Mouse (Mus musculus) MEL (cell line): ENCODE results near the gene Rfxank. TPM values are rescaled to one million over a fixed set of nuclear protein-coding genes. Genes with fewer than 3 reads are reported as not detected.

ENCODE experiments used
- DNase-seq: peaks from one replicate; pipeline ENCODE4 v3.0.0; 2011; ENCODE audit warnings: low read depth, low spot score
- H3K27ac ChIP-seq: 2 replicates; pipeline ENCODE4 v1.5.1; 2012; ENCODE audit warnings: low read depth, mild to moderate bottlenecking, control low read depth, low read length, moderate library complexity; ENCODE audit not compliant: control insufficient read depth
- H3K27me3 ChIP-seq, 2 experiments: fragments of 150-350 bp in 1 of 2; sonication (generic) in 1 of 2; 2 replicates each; pipeline ENCODE4 v1.6.1; 2012; ENCODE audit warnings: low read length in 2 of 2, mild to moderate bottlenecking in 2 of 2, improper control_type of control experiment in 1 of 2, moderate library complexity in 1 of 2; ENCODE audit not compliant: insufficient read depth in 2 of 2, control insufficient read depth in 1 of 2
- H3K36me3 ChIP-seq, 2 experiments: 2 replicates each; pipeline ENCODE4 v1.6.1; 2012 to 2014; ENCODE audit warnings: low read length in 2 of 2, improper control_type of control experiment in 1 of 2, inconsistent platforms in 1 of 2, mild to moderate bottlenecking in 1 of 2; ENCODE audit not compliant: insufficient read depth in 2 of 2, control insufficient read depth in 1 of 2
- H3K4me1 ChIP-seq, 2 experiments: fragments of 150-350 bp in 1 of 2; sonication (generic) in 1 of 2; 2 replicates each; pipeline ENCODE4 v1.6.1; 2012; ENCODE audit warnings: low read length in 2 of 2, improper control_type of control experiment in 1 of 2, mild to moderate bottlenecking in 1 of 2; ENCODE audit not compliant: insufficient read depth in 2 of 2, control insufficient read depth in 1 of 2
- H3K4me3 ChIP-seq, 2 experiments: fragments of 150-350 bp in 1 of 2; sonication (generic) in 1 of 2; 2 replicates each; pipeline ENCODE4 v1.5.1; 2012; ENCODE audit warnings: low read depth in 2 of 2, low read length in 2 of 2, mild to moderate bottlenecking in 2 of 2, moderate library complexity in 2 of 2, control low read depth in 1 of 2, improper control_type of control experiment in 1 of 2; ENCODE audit not compliant: control insufficient read depth in 1 of 2, insufficient read depth in 1 of 2
- H3K79me2 ChIP-seq: 2 replicates; pipeline ENCODE4 v1.6.1; 2012; ENCODE audit warnings: mild to moderate bottlenecking, low read length, moderate library complexity; ENCODE audit not compliant: control insufficient read depth, poor library complexity, insufficient read depth
- H3K9ac ChIP-seq: 2 replicates; pipeline ENCODE4 v1.6.1; 2012; ENCODE audit warnings: low read depth, mild to moderate bottlenecking, control low read depth, low read length, moderate library complexity; ENCODE audit not compliant: control insufficient read depth, poor library complexity, severe bottlenecking
- H3K9me3 ChIP-seq: fragments of 150-350 bp; sonication (generic); replicated peaks from 2 replicates; pipeline ENCODE4 v1.6.1; 2012; ENCODE audit warnings: mild to moderate bottlenecking, low read length, improper control_type of control experiment, moderate library complexity; ENCODE audit not compliant: insufficient read depth
- CTCF ChIP-seq, 3 experiments: IDR thresholded peaks in 2 of 3; conservative IDR thresholded peaks in 1 of 3; 2 replicates each; pipeline ENCODE4 v1.5.1; 2011 to 2012; ENCODE audit warnings: low read length in 3 of 3, low read depth in 2 of 3, mild to moderate bottlenecking in 2 of 3, improper control_type of control experiment in 1 of 3, inconsistent platforms in 1 of 3, mixed read lengths in 1 of 3, moderate library complexity in 1 of 3; ENCODE audit not compliant: control insufficient read depth in 1 of 3, insufficient read depth in 1 of 3, poor library complexity in 1 of 3, severe bottlenecking in 1 of 3
- EP300 ChIP-seq, 2 experiments: IDR thresholded peaks; 2 replicates each; pipeline ENCODE4 v1.6.1; 2011; ENCODE audit warnings: improper control_type of control experiment in 2 of 2, low read length in 2 of 2, low read depth in 1 of 2, mild to moderate bottlenecking in 1 of 2
- GABPA ChIP-seq: IDR thresholded peaks from 2 replicates; pipeline ENCODE4 v1.6.1; 2012; ENCODE audit warnings: low read depth, mild to moderate bottlenecking, inconsistent platforms, low read length, improper control_type of control experiment, moderate library complexity
- HCFC1 ChIP-seq: IDR thresholded peaks from 2 replicates; pipeline ENCODE4 v1.6.1; 2012; ENCODE audit warnings: low read depth, mild to moderate bottlenecking, inconsistent platforms, low read length, improper control_type of control experiment, moderate library complexity
- JUND ChIP-seq: IDR thresholded peaks from 2 replicates; pipeline ENCODE4 v1.6.1; 2011; ENCODE audit warnings: low read depth, mild to moderate bottlenecking, improper control_type of control experiment, low read length
- KAT2A ChIP-seq: conservative IDR thresholded peaks from 2 replicates; pipeline ENCODE4 v1.6.1; 2012; ENCODE audit warnings: low read depth, low read length, improper control_type of control experiment, inconsistent platforms
- MAX ChIP-seq: IDR thresholded peaks from 2 replicates; pipeline ENCODE4 v1.6.1; 2011; ENCODE audit warnings: low read length, improper control_type of control experiment
- MAZ ChIP-seq: IDR thresholded peaks from 2 replicates; pipeline ENCODE4 v1.6.1; 2012; ENCODE audit warnings: low read depth, mild to moderate bottlenecking, inconsistent platforms, low read length, improper control_type of control experiment
- MYB ChIP-seq: IDR thresholded peaks from 2 replicates; pipeline ENCODE4 v1.6.1; 2011; ENCODE audit warnings: mild to moderate bottlenecking, low read depth, low read length, improper control_type of control experiment
- NRF1 ChIP-seq: IDR thresholded peaks from 2 replicates; pipeline ENCODE4 v1.6.1; 2014; ENCODE audit warnings: low read depth, mild to moderate bottlenecking, inconsistent platforms, low read length, improper control_type of control experiment, moderate library complexity; ENCODE audit not compliant: poor library complexity, insufficient read depth, severe bottlenecking
- RAD21 ChIP-seq: IDR thresholded peaks from 2 replicates; pipeline ENCODE4 v1.6.1; 2011; ENCODE audit warnings: mild to moderate bottlenecking, low read depth, low read length, improper control_type of control experiment
- SMC3 ChIP-seq: IDR thresholded peaks from 2 replicates; pipeline ENCODE4 v1.6.1; 2011; ENCODE audit warnings: low read depth, low read length, improper control_type of control experiment
- TAL1 ChIP-seq: IDR thresholded peaks from 2 replicates; pipeline ENCODE4 v1.6.1; 2012; ENCODE audit warnings: mild to moderate bottlenecking, inconsistent platforms, low read length, moderate library complexity, mixed read lengths
- TBP ChIP-seq: IDR thresholded peaks from 2 replicates; pipeline ENCODE4 v1.8.0; 2011; ENCODE audit warnings: low read depth, low read length, improper control_type of control experiment
- TCF12 ChIP-seq: IDR thresholded peaks from 2 replicates; pipeline ENCODE4 v1.6.1; 2014; ENCODE audit warnings: low read depth, mild to moderate bottlenecking, inconsistent platforms, low read length, improper control_type of control experiment, moderate library complexity
- USF2 ChIP-seq, 2 experiments: IDR thresholded peaks; 2 replicates each; pipeline ENCODE4 v1.6.1; 2011 to 2012; ENCODE audit warnings: improper control_type of control experiment in 2 of 2, low read length in 2 of 2, borderline replicate concordance in 1 of 2, inconsistent platforms in 1 of 2, low read depth in 1 of 2, mild to moderate bottlenecking in 1 of 2; ENCODE audit not compliant: insufficient read depth in 1 of 2
- ZC3H11A ChIP-seq: IDR thresholded peaks from 2 replicates; pipeline ENCODE4 v1.6.1; 2012; ENCODE audit warnings: low read depth, mild to moderate bottlenecking, inconsistent platforms, low read length, improper control_type of control experiment
- ZMIZ1 ChIP-seq: IDR thresholded peaks from 2 replicates; pipeline ENCODE4 v1.6.1; 2012; ENCODE audit warnings: low read depth, mild to moderate bottlenecking, inconsistent platforms, low read length, improper control_type of control experiment, moderate library complexity
- polyA plus RNA-seq, 2 experiments: library from polyadenylated mRNA; stranded (reverse) in 1 of 2; unstranded in 1 of 2; fragments of >175 nt in 1 of 2; fragments of >200 nt in 1 of 2; gene quantifications; 2 replicates each; pipeline versions ENCODE4 v1.2.1 to v1.2.4; 2012; ENCODE audit warnings: low replicate concordance in 2 of 2, low read depth in 1 of 2; ENCODE audit not compliant: insufficient read length in 2 of 2, insufficient read depth in 1 of 2, missing spikeins in 1 of 2
- total RNA-seq: library from RNA; depleted of rRNA; stranded (reverse); fragments of 300-350 nt; gene quantifications from 2 replicates; pipeline ENCODE4 v1.2.3, GENCODE M21; 2012

Gene Rfxank
- total and polyA plus RNA-seq, 3 experiments: 5.0 to 7.2 TPM; not detected in 1

- 0 out of 4 replicates have a peak, but pooled peaks cover 0 to under 1% of the 10 kb centered on the region in 2 experiments for H3K36me3 ChIP-seq
- no peak for TF ChIP-seq TCF12
- no peak for TF ChIP-seq ZMIZ1
- TF ChIP-seq TBP: no peak
- no peak for TF ChIP-seq GABPA
- TF ChIP-seq MYB: no peak
- TF ChIP-seq CTCF (IDR thresholded peaks at IDR 0.05 in 2 of 3, conservative IDR thresholded peaks at IDR 0.05 in 1 of 3; ENCODE audit: control insufficient read depth in 1 of 3, insufficient read depth in 1 of 3, low read depth in 2 of 3, low read length in 3 of 3, poor library complexity in 1 of 3, severe bottlenecking in 1 of 3): peak; percentile 83 to 86 (median 84)
- no peak for TF ChIP-seq USF2 (IDR thresholded peaks at IDR 0.05; ENCODE audit: borderline replicate concordance in 1 of 2, insufficient read depth in 1 of 2, low read depth in 1 of 2, low read length in 2 of 2)
- TF ChIP-seq SMC3: peak; percentile 78
- no peak for TF ChIP-seq EP300 (IDR thresholded peaks at IDR 0.05; ENCODE audit: low read depth in 1 of 2, low read length in 2 of 2)
- peak; percentile 84; the same call in 1 of the 2 replicates for TF ChIP-seq MAZ
- peak; percentile 76 for TF ChIP-seq RAD21
- peak; percentile 58 for TF ChIP-seq ZC3H11A
- TF ChIP-seq NRF1: no peak
- TF ChIP-seq, all 39 proteins: peak for 5
- Histone ChIP-seq H3K9me3 (no peaks in the 10 kb centered on the region), H3K27ac (no peak overlapping the region), H3K4me1 (peaks cover 0 to 7% of the 10 kb centered on the region in 2 experiments; a peak in 2 of 4 replicates), H3K4me3 (no peak overlapping the region; a peak in 1 of 4 replicates), H3K79me2 (no peaks in the 10 kb centered on the region), H3K27me3 (no peaks in the 10 kb centered on the region), H3K9ac (0 out of 2 replicates have a peak overlapping the region, but pooled peaks have one; percentile 47)
- DNase-seq: peak; percentile 70
Observed at GRCm38 (mm10) chr8:70166504-70167110, 27.7 kb upstream of the Rfxank start.

- Histone ChIP-seq H3K9ac (no peak overlapping the region), H3K4me1 (peaks cover 2 to 13% of the 10 kb centered on the region in 2 experiments; a peak in 3 of 4 replicates), H3K9me3 (no peaks in the 10 kb centered on the region), H3K27ac (no peak overlapping the region), H3K79me2 (no peaks in the 10 kb centered on the region; the same call in 1 of the 2 replicates), H3K27me3 (no peaks in the 10 kb centered on the region), H3K36me3 (peaks cover 0 to 9% of the 10 kb centered on the region in 2 experiments; a peak in 2 of 4 replicates), H3K4me3 (no peak overlapping the region)
- TF ChIP-seq GABPA (no peak), JUND (no peak), TAL1 (no peak), HCFC1 (no peak), ZC3H11A (no peak), CTCF (IDR thresholded peaks at IDR 0.05 in 2 of 3, conservative IDR thresholded peaks at IDR 0.05 in 1 of 3; ENCODE audit: control insufficient read depth in 1 of 3, insufficient read depth in 1 of 3, low read depth in 2 of 3, low read length in 3 of 3, poor library complexity in 1 of 3, severe bottlenecking in 1 of 3) (no peak), KAT2A (no peak), MAX (no peak), TCF12 (no peak), SMC3 (no peak)
- no peak for DNase-seq
Observed at GRCm38 (mm10) chr8:70163316-70163715, 24.4 kb upstream of the Rfxank start.
